Mouse (Mus musculus): Measurements from ENCODE around the gene Zdbf2. TPM values are rescaled to one million over a fixed set of nuclear protein-coding genes. Genes with fewer than 3 reads are reported as not detected.
"Not testable (repeated sequence)": the region's sequence is repeated elsewhere in the genome, so short reads cannot be mapped to it uniquely, and the experiment has no call there.

Zdbf2 gene
- polyA plus RNA-seq, 1 experiment = 0.11 TPM

GRCm38 (mm10) chr1:63293965-63294364 lies 20.9 kb downstream of the Zdbf2 start:
- no peaks in the 10 kb centered on the region for H3K27me3 ChIP-seq (replicated peaks)
- H3K4me3 ChIP-seq (replicated peaks) = no peak overlapping the region

DNA sequence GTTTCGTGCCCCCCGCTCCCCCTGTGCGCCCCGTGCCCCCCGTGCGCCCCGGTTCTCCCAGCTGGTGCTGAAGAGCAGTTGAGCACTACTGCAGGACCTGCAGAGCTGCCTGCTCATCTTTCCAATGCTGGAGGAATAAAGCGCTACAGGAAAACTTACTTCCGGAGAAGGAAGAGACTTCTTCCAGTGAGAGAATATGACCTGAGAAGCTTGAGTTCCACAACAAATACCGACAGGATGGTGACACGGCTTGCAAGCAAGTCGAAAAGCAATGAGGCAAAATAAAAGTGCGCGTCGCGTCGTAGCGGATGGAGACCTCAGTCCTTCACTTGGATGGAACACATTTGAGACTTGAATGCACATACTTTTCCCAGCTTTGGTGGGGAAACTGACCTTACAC lies 36.6 kb downstream of the Zdbf2 start:
- TF ChIP-seq GATA1 (IDR thresholded peaks at IDR 0.05; ENCODE audit: borderline replicate concordance, low read length) (no peak), FLI1 (IDR thresholded peaks at IDR 0.05; ENCODE audit: low read length) (no peak)
- H3K4me3 ChIP-seq (replicated peaks) = no peak overlapping the region
- H3K27me3 ChIP-seq (replicated peaks) = peaks cover 3% of the 10 kb centered on the region
- no peaks in the 10 kb centered on the region for H3K36me3 ChIP-seq (replicated peaks; ENCODE audit: low read length)
- no peaks in the 10 kb centered on the region for H3K4me1 ChIP-seq
- peaks cover 3% of the 10 kb centered on the region; the same call in 1 of the 2 replicates for H3K9me3 ChIP-seq

More at GRCm38 (mm10) chr1:63293965-63294364, 20.9 kb downstream of the Zdbf2 start:
- H3K9me3 ChIP-seq = peaks cover 4% of the 10 kb centered on the region; the same call in 1 of the 2 replicates
- H3K4me1 ChIP-seq = no peaks in the 10 kb centered on the region
- no peaks in the 10 kb centered on the region for H3K36me3 ChIP-seq (replicated peaks; ENCODE audit: low read length)
- TF ChIP-seq FLI1 (IDR thresholded peaks at IDR 0.05; ENCODE audit: low read length) = no peak
- no peak for TF ChIP-seq GATA1 (IDR thresholded peaks at IDR 0.05; ENCODE audit: borderline replicate concordance, low read length)

DNA sequence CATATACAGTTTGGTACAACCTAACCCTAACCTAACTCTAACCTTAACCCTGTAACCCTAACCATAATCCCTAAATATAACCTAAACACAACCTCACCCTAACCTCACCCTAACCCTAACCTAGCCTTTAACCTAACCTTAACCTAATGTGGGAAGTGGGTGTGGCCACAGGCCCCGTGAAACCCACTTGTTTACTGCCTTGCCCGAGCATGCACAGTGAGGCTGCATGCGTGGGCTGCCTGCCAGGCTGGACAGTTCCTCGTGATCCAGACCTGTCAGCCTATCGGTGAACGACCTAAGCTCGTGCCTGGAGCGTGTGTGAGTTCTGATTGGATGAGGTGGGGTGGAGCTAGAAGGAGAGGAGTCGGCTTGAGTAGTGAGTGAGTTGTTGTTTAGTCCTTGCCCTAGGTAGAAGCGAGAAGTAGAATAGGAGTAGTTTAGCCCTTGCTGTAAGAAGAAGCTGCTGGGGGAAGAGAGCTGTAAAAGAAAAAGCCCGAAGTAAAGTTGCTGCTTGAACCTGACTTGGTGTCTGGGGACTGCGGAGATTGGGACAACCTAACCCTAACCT lies 50.6 kb downstream of the Zdbf2 start:
- H3K27me3 ChIP-seq (replicated peaks); H3K4me3 ChIP-seq (replicated peaks); H3K4me1 ChIP-seq; H3K36me3 ChIP-seq (replicated peaks; ENCODE audit: low read length): not testable (repeated sequence)
- peaks cover 11% of the 10 kb centered on the region for H3K9me3 ChIP-seq

Other genes starting within 250 kb of the Zdbf2 start
- gene Ino80d, start 158.6 kb upstream of the Zdbf2 start, polyA plus RNA-seq (2012; ENCODE audit: insufficient read depth, low replicate concordance) = 1.2 and 2.3 TPM in 2 replicates
- 130 and 206 TPM in 2 replicates for gene Eef1b2, start 96.4 kb upstream of the Zdbf2 start, polyA plus RNA-seq (2012; ENCODE audit: insufficient read depth, low replicate concordance)
- 1.5 and 10.8 TPM in 2 replicates for gene Ndufs1, start 96.4 kb upstream of the Zdbf2 start, polyA plus RNA-seq (2012; ENCODE audit: insufficient read depth, low replicate concordance)
- gene Gpr1, start 58.7 kb upstream of the Zdbf2 start, polyA plus RNA-seq (2012; ENCODE audit: insufficient read depth, low replicate concordance) = not detected in 2 replicates
- gene Adam23, start 172.6 kb downstream of the Zdbf2 start, polyA plus RNA-seq (2012; ENCODE audit: insufficient read depth, low replicate concordance) = 0.09 TPM in 1 of 2 replicates, not detected in the other